Mouse (Mus musculus) c-Kit-positive CD71-negative TER-119-negative erythroid progenitor cells, embryonic 14.5 days (primary cell): ENCODE data around the gene Ngfr.
A peak's percentile ranks its signal among the peaks of the same experiment; 100 is the strongest.

ENCODE experiments used
- DNase-seq: peaks from one replicate; pipeline ENCODE4 v3.0.0-alpha.2; 2013; ENCODE audit warnings: low read depth

Ngfr gene

GRCm38 (mm10) chr11:95595438-95596149 lies 8.1 kb upstream of the Ngfr start:
- no peak for DNase-seq

DNA sequence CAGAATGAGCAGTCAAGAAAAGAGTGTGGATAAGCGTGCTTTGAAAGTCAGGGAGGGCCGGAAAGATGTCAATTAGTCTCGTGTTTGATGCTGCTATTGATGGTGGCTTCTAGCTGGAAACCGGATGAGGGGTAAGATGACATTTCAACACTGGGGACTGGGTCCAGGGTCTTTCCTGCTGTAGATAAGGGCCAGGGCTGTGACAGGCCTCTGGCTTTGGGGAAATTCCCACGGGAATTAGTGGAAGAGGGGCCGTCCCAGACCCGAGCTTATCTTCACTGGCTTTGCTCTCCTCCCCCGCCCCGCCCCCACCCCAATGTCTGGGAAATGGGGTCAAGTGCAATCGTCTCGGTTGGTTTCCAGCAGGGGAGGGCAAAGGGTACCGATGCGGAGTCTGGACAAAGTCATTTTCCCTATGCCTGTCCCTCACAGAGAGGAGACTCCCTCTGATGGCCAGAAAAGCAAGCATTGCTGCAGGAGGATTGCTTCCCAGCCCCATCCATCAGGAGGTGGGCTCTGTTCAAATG lies 7.2 kb upstream of the Ngfr start:
- DNase-seq, result no peak

DNA sequence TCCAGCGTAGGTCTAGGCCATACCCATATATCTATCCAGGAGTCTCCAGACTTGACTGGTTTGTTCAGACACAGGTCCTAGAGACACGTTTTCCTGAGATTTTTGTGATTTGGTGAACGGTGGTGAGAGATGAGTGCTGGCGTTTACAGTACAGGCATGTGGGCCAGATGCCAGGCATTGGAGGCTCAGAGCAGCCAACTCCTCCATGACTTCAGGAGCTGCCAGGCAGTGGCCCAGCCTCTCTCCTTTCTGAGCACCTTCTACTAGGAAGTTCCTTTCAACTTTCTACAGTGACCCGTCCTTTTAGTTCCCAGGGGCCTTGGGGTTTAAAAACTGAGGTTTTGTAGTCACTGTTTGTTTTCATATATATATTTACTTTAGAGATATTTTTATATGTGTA lies 6.0 kb upstream of the Ngfr start:
- no peak for DNase-seq

DNA sequence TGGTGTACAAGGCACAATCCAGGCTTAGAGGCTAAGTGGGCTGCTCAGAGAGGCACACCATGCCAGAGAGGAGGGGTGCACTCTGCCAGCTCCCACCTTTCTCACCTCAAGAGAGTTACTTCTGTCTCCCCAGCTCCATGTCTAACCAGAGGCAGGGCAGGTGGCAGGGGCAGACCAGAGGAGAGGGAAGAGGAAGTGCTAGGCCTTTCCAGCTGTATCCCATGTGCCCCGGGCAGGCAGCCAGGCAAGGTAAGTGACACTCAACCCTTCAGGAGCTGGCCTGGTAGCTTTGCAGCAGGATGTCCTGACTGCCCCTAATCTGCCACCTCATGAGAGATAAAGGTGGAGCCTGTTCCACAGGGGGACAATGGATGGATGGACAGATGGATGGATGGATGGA lies 5.2 kb upstream of the Ngfr start:
- DNase-seq, result no peak

DNA sequence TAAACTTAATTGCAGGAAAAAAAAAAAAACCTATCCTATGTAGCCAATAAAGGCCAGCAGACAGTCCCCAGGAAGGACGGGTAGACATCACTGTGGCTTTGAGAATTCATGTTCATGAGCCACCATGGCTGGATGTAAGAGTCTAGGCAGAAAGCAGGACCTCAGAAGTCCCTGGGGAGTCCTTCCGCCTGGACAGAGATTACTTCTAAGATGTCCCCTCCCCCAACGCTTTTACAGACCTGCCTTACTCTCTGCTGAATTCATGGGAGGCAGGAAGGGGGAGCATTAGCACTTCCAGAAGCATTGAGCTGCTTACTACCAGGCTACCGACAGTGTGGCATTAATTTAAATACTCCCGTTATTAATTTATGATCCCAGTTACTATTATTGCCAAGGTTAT lies 1.7 kb upstream of the Ngfr start:
- DNase-seq, result no peak

GRCm38 (mm10) chr11:95586751-95587422 lies 648 bp downstream of the Ngfr start:
- DNase-seq, result no peak

DNA sequence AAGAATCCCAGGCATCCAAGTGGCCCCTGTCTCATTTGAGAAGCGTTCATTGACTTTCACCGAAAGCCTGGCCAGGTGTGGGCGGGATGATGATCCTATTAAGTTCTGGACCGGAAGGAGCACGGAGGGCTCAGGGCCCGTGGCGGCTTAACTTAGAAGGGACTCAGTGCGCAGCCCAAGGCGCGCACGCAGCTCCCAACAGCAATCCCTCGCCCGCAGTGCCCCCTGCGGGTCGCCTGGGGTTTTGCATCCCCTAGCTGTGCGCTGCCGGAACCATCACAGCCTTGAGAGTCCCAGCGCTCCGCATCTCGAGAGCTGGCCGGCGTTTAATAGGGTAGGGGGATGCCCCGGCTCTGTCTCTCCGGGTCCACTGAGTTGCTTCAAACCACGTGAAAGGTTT lies 1.4 kb downstream of the Ngfr start:
- DNase-seq, result peak; percentile 54

GRCm38 (mm10) chr11:95585684-95586083 lies 1.9 kb downstream of the Ngfr start:
- no peak for DNase-seq

DNA sequence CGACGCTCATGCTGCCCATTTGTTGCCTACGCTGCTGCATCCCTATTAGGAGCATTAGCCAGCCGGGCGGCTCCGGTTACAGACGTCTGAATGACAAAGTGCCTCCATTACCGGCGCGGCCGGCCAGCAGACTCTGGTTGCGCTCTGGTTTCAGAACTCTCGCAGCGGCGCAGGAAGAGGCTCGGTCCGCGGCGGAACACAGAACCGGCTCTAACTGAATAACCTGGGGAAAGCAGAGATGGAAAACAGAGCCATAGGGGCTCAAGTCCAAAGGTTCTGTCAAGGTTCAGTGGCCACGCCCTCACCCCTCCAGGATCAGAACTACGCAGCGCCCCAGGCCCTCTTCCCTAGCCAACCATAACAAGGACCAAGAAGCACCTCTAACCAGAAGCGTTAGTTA lies 2.3 kb downstream of the Ngfr start:
- no peak for DNase-seq

GRCm38 (mm10) chr11:95584651-95585050 lies 2.9 kb downstream of the Ngfr start:
- DNase-seq, result no peak

- DNase-seq, result no peak
These were observed 4.1 kb downstream of the Ngfr start for GRCm38 (mm10) chr11:95583396-95583795.

GRCm38 (mm10) chr11:95582193-95582592 lies 5.3 kb downstream of the Ngfr start:
- no peak for DNase-seq

DNA sequence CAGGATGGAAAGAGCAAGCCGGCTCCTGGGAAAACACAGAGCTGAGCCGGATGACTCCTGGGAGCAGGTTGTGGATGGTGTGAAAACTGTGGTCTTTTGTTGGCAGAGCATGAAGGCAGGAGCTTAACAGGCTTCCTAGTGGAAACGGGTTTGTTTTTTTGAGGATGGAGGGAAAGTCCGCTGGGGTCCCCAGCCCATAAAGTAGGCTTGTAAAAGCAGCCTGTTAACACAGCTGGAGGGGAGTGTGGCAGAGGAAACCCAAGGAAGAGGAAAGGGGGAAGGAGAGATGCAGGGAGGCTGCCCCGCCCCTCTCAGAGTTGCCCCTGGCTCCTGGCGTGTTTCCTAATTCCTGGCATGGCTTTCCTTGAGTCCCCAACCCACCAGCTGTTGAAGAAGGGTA lies 8.1 kb downstream of the Ngfr start:
- no peak for DNase-seq

DNA sequence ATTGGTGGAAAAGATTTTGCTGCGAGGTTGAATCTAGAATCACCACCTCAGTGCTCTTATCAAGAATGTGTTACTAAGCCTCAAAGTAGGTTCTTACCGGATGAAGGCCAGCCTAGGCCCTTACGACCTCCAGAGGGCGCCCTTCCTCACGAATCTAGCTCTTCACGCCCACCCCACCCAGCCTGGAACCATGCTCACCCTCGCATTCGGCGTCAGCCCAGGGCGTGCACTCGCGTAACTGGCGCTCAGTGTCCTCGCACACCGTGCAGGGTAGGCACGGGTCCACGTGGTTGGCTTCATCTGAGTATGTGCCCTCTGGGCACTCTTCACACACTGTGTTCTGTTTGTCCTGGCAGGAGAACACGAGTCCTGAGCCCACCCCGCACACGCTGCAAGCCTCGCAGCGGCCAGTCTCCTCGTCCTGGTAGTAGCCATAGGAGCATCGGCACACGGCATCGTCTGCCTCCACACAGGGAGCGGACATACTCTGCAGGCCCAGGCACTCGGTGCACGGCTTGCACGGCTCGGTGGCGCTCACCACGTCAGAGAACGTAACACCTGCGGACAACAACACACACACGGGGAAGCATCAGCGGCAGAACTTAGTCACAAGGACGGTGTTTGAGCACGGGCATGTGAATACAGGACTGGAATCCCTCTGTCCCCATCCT lies 9.6 kb downstream of the Ngfr start:
- peak; percentile 53 for DNase-seq

DNA sequence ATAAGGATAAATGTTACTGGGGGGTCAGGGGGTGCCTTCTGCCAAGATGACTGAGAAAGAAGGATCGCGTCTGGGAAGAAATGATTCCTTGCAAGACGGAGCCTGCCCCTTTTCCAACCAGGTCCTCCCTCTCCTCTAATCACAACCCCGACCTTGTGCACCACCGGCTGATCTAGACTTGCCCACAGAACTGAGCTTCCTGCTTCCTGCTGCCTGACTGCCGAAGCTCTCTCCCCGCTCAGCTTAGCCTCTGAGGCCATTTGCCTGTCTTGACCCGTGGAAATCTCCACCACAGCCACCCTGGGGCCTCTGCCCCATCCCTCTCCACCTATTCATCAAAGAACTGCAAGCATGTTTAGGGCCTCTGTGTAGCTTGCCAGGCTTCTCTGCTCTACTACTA lies 11.2 kb downstream of the Ngfr start:
- no peak for DNase-seq

GRCm38 (mm10) chr11:95575791-95576190 lies 11.7 kb downstream of the Ngfr start:
- no peak for DNase-seq

DNA sequence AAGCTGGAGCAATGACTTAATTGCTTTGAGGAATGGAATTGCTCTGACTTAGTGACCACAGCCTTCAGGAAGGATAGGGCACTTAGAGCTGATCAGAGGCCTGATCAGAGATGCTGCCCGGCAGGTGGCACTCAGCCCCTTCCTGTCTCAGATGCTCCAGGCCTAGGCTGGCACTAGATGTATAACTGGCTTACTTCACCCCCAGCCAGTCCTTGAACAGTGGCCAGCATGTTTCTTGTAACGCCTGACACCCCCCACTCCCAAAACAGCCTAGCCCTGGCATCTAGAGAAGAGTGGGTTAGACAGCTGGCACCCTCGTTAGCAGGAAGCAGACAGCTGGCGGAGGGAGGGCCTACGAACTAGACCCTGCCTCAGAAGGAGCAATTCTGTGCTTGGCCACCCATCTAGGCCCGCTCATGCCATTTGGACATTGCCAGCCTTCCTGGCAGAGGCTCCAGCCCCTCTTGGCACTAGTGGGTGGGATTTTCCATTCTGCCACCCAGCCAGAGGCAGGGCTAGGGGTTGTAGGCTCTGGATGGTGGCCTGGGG lies 12.7 kb downstream of the Ngfr start:
- no peak for DNase-seq

DNA sequence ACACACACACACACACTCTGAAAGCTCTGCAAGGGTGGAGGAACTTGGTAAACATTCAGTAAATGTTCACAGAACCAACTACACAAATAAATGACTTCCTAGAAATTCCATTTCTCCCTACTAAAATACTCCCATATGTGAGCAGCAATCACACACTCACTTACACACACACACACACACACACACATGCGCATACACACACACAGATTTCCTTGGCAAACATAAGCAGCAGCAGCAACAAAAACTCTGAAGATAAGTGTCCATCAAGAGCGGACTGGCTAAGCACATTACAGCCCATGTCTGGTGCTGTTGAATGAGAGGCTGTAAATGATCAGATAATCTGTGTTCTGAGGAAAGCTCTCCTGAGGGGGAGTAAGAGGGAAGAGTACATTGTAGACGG lies 15.3 kb downstream of the Ngfr start:
- no peak for DNase-seq

- no peak for DNase-seq
These were observed 15.8 kb downstream of the Ngfr start for GRCm38 (mm10) chr11:95571755-95572154.

- DNase-seq, result no peak
These were observed 16.5 kb downstream of the Ngfr start for GRCm38 (mm10) chr11:95570827-95571619.

- DNase-seq, result no peak
These were observed 17.6 kb downstream of the Ngfr start for GRCm38 (mm10) chr11:95569908-95570307.
